Mouse (Mus musculus): ENCODE measurements at regions not wholly inside any gene's neighbourhood (a gene's known extent, or its start where the extent isn't known, plus 50 kb on each side); places are given as distances from the start of the nearest gene placed in this dataset.

DNA sequence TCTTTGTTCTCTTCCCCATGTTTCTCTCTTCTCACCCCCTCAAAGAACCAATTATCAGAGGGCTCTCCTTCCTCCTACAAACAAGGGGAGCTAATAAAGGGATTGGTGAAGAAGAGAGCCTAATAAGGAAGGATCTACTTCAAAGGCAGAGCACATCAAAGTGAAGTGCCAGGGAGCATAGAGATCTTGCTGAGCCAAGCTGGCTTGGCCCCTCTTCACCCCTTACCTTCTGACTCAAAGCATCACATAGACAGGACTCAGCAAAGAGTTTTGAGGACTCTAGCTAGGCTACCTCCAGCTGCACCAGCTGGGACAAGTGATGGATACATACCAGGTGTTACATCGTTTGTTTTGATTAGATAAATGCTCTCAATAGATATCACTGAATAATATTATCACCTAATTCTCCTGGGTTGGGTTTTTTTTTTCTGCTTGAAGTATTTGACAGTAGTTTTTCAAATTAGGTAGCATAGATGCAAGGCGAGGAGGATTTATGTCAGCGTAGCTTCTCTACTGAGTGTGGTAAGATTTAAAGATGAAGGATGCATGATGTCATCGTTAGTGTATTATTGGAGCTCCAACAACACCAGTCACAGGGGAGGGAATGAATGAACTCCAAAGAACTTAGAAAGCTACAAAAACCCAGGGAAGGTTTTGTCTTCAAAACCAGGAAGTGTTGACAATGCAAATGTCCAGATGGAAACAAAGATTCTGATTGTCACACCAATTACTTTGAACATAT, 69.1 kb upstream of the Prr30 start:
- DNase-seq (ENCODE audit: low read depth, low spot score) (no peak), ATAC-seq (no peak)
- CTCF ChIA-PET, result interaction anchor here (0.8 kb wide), 1 partner anchor 9 kb away, joined by 3 read pairs; no protein-coding TSS in a partner anchor
- peaks cover 5% of the 10 kb centered on the region for H3K27me3 ChIP-seq
- in situ Hi-C loops (cut with MboI; ENCODE audit: low pct_unique_long_range_greater_than_20kb), result no loop called here
- POLR2A ChIA-PET, result no interaction called here
- TF ChIP-seq CTCF (IDR thresholded peaks at IDR 0.05), result no peak

DNA sequence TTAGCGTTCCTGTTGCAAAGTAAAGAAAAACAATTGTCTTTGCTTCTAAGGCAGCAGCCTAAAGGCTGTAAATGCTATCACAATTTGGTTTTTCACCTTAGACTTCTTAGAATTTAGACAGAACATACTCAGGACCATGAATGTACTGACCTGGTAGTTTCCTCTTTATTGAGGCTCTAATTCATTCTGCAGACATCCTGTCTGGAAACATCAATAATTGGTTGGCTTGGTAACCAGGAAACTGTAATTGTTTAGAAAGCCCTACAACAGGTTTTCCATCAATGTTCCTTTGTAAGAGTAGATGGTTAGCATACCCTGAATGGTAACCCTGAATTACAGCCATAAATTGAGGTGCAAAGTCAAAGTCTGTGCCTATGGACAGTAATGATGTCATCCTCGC, 67.4 kb upstream of the Prr30 start:
- in situ Hi-C loops (cut with MboI; ENCODE audit: low pct_unique_long_range_greater_than_20kb), result no loop called here
- ChIA-PET CTCF (no interaction called here), POLR2A (no interaction called here)
- no peak for DNase-seq (ENCODE audit: low read depth, low spot score)
- no peak for ATAC-seq
- H3K27me3 ChIP-seq, result peaks cover 5% of the 10 kb centered on the region
- no peak for TF ChIP-seq CTCF (IDR thresholded peaks at IDR 0.05)

All from Patski (cell line).